Mouse (Mus musculus) urinary bladder, postnatal 25 days (tissue): ENCODE results near the gene Ccdc33.

ENCODE experiments used
- DNase-seq: peaks from one replicate; pipeline ENCODE4 v3.0.0; 2022; ENCODE audit warnings: low spot score

Gene Ccdc33

DNA sequence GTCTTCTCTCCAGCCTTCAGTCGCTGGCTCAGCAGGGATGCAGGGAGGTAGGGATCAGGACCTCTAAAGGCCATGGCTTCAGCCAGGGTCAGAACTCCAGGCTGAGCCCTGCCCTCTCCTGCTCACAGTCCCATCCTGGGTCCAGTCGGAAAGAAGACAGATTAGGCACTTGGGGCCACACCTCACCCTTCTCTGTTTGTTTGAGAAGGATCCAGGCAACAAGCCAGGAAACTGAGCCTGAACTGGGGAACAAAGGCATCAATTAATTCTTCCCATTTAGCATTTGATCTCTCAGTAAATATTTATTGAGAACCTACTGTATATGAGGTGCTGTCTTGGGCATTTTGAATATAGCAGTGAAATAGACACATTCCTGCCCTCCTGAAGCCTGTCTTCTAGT is at the start of gene Ccdc33:
Ccdc33 (minus strand) TSS at position 153 of the 400 bp plus-strand sequence.
- no peak for DNase-seq

GRCm38 (mm10) chr9:58165779-58166178 is 47.2 kb upstream of the Ccdc33 start:
- DNase-seq, result no peak

DNA sequence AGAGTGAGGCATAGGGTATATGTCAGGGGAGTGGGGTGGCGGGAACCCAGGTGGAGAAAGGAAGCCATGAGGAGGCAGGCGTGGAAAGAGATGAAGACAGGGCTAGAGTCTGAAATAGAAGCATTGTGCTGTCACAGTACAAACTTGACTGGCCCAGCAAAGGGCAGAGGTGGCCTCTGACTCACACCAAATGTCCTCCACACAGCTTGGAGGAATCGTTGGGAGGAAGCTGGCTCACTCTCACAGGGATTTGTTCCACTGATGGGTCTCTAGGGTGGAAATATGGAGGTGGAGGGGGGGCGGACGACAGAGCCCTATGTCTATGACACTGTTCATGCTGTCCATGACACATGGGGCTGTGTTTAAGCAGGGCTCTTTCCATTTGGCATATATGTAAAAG is 44.5 kb upstream of the Ccdc33 start:
- DNase-seq, result no peak

DNA sequence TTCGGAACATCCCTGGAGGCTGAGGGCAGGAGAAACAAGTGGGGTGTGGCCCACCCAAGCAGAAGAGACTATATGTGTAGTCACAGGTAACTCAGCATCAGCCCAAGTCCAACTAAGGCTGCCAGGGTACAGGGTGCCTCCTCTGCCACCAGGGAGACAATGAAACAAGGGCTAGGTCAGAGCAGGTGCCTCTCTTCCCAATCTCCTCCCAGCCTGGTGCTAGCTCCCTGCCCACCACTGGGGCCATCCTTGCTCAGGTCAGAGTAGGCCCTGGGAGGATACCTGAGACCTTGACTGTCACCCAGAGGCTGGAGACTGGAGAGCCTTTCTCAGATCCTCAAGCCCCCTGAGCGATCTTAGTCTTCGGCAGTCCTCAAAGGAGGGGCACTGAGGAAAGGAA is 43.5 kb upstream of the Ccdc33 start:
- DNase-seq, result no peak

DNA sequence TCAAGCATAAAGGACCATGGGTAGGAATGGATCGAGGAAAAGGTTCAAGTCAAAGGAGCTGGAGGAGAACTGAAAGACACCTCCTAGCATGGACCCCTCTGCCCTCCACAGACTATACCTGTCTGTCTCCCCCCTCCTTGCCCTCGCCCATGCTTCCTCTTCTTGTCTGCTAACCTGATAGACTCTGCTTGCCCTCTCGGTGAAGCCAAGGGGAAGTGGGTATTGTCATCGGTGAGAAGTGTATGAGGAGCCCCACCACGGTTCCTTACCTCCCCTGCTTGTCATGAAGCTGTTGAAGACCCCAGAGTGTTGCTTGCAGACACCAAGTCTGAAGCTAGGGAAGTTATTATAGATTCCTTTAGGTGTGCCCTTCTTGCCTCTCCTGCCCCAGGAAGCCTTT is 41.7 kb upstream of the Ccdc33 start:
- DNase-seq, result no peak

- DNase-seq, result no peak
These were observed 41.2 kb upstream of the Ccdc33 start for GRCm38 (mm10) chr9:58159855-58160254.

GRCm38 (mm10) chr9:58158541-58159311 is 40.1 kb upstream of the Ccdc33 start:
- no peak for DNase-seq

DNA sequence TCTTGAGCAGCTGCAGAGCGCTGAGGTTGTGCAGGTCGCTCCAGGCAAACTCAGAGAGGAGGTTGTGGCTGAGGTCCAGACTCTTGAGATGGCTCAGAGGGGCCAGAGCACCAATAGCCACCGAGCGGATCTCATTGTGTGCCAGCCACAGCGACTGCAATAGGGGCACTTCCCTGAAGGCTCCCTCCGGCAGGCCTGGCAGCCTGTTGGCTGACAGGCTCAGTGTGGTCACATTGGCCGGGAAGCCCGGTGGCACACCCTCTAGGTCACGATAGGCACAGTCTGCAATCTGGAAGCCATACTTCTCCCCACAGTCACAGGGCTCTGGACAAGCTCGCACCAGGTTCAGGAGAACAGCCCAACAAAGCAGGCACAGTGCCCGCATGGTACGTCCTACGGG is 39.2 kb upstream of the Ccdc33 start:
- no peak for DNase-seq

- DNase-seq, result no peak
These were observed 38.4 kb upstream of the Ccdc33 start for GRCm38 (mm10) chr9:58156819-58157560.

DNA sequence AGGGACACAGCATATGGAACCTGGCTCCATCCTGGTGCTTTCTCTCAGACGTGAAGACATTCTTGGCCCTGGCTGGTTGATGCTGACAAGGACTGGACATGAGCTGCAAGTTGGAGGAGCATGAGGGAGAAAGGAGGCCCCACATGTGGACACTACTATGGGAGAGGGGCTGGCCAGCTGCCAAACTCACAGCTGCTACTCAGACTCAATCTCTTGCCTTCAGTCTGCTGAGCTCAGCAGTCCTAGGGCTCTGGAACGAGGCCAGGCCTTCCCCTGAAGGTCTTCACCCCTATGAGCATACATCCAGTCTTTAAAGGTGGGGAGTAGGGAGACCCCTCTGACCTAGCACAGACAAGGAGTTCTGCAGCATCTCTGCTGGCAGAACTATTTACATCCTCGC is 36.7 kb upstream of the Ccdc33 start:
- no peak for DNase-seq

DNA sequence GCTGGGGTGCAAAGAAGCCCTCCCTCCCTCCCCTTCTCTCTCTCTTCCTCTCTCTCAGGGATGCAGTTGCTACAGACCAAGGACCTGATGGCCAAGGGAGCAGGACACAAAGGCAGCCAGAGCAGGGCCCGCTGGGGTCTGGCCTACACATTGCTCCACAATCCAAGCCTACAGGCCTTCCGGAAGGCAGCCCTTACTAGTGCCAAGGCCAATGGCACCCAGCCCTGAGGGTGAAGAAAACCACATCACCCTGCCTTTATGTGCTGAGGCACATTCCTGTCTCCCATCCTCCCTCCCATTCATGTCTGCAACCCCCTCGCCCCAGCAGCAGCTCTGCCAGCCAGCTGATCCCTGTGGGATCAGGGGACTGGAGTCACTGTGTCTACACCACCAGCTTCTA is 34.5 kb upstream of the Ccdc33 start:
- DNase-seq, result no peak

GRCm38 (mm10) chr9:58150733-58151361 is 32.2 kb upstream of the Ccdc33 start:
- DNase-seq, result no peak

DNA sequence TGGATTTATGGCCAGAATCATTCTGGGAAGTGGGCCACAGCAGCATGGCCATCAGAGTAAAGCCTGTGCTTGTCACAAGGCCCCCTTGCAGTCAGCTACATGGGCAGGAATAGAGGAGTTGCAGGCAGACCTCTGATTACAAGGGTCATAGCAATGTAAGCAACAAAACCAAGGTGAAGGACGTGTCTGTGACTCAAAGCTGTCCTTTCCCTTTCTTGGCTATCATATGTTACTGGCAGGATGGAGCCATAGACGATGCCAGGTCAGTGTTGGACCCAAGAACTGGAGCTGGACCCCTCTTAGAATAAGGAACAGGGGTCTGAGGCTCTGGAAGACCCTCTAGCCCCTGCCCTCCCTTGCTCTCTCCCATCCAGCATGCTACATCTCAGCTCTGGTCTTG is 30.2 kb upstream of the Ccdc33 start:
- no peak for DNase-seq

- DNase-seq, result no peak
These were observed 26.8 kb upstream of the Ccdc33 start for GRCm38 (mm10) chr9:58145417-58145816.

GRCm38 (mm10) chr9:58144664-58145063 is 26.0 kb upstream of the Ccdc33 start:
- DNase-seq, result no peak

- no peak for DNase-seq
These were observed 24.8 kb upstream of the Ccdc33 start for GRCm38 (mm10) chr9:58143419-58143818.

GRCm38 (mm10) chr9:58139947-58140346 is 21.3 kb upstream of the Ccdc33 start:
- no peak for DNase-seq

- no peak for DNase-seq
These were observed 17.3 kb upstream of the Ccdc33 start for GRCm38 (mm10) chr9:58135921-58136321.

- no peak for DNase-seq
These were observed 16.3 kb upstream of the Ccdc33 start for GRCm38 (mm10) chr9:58134906-58135305.

GRCm38 (mm10) chr9:58133893-58134884 is 15.6 kb upstream of the Ccdc33 start:
- DNase-seq, result no peak

- DNase-seq, result no peak
These were observed 13.1 kb upstream of the Ccdc33 start for GRCm38 (mm10) chr9:58131735-58132134.

GRCm38 (mm10) chr9:58130909-58131308 is 12.3 kb upstream of the Ccdc33 start:
- no peak for DNase-seq
